Comparison of ENCODE assay signal across 8 mouse cellular contexts in the genomic region with DNA sequence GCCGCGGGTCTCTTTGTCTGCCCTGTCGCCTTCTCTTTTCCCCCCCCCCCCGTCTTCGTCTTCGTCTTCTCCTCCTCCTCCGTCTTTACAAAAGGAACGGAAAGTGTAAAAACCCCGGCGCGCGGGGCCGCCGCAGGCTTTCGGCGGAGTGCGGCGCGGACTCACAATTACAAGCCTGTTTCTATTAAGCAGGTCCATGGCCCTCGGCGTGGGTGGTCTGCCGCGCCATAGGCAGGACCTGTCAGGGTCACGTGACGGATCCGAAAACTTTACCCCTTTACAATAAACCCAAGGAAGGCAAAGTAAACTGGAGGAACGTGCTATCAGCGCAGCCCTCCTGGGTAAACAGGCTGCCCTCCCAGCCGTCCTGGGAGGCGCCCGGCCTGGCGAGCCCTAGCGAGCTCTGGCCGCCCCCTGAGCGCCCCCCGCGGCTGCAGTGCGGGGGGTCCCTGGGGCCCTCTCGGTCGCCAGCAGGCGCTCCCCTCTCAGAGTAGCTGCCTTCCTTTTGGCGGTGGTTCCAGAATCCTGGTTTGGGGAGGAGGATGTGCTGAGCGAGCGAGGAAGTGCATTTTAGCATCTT. TPM values are rescaled to one million over a fixed set of nuclear protein-coding genes. Genes with fewer than 3 reads are reported as not detected.
DNase-seq lines count a peak whose midpoint lies in the region; ATAC-seq and TF ChIP-seq lines count a peak whose summit lies in the region.

A gene (minus strand): TSS at position 343 of the 580 bp plus-strand sequence.

- no peak for TF ChIP-seq POLR2A in MEL (IDR thresholded peaks at IDR 0.05; ENCODE audit: control insufficient read depth in 1 of 2, insufficient read depth in 1 of 2, low read depth in 1 of 2, low read length in 2 of 2, poor library complexity in 1 of 2)
- TF ChIP-seq POLR2A in bone marrow, adult 2 months (IDR thresholded peaks at IDR 0.05; ENCODE audit: borderline replicate concordance, control insufficient read depth, low read depth, low read length), result no peak
- no peak for TF ChIP-seq POLR2A in embryonic fibroblast, embryonic 13.5 days (IDR thresholded peaks at IDR 0.05; ENCODE audit: low read depth, low read length)
- no peak for TF ChIP-seq POLR2A in lung, adult 2 months (IDR thresholded peaks at IDR 0.05; ENCODE audit: borderline replicate concordance, extremely low read depth, low read depth, low read length)
- 0 out of 2 replicates have a peak, but pooled peaks have one; percentile 34 for TF ChIP-seq POLR2A in olfactory bulb, adult 2 months (IDR thresholded peaks at IDR 0.05; ENCODE audit: insufficient read depth, low read depth, low read length)

- TF ChIP-seq RAD21 in MEL (IDR thresholded peaks at IDR 0.05; ENCODE audit: low read depth, low read length), result no peak

- H3K27me3 ChIP-seq in MEL (ENCODE audit: control insufficient read depth in 1 of 2, insufficient read depth in 2 of 2, low read length in 2 of 2), result no peaks in the 10 kb centered on the region; a peak in 1 of 4 replicates
- H3K27me3 ChIP-seq in heart, embryonic 15.5 days, result peaks cover 66% of the 10 kb centered on the region

- no peak for TF ChIP-seq EP300 in MEL (IDR thresholded peaks at IDR 0.05; ENCODE audit: low read depth in 1 of 2, low read length in 2 of 2)

- H3K9ac ChIP-seq in MEL (ENCODE audit: control insufficient read depth, low read depth, low read length, poor library complexity, severe bottlenecking), result no peak within 1 kb of the TSS
- H3K9ac ChIP-seq in heart, embryonic 15.5 days, result peak within 1 kb of the TSS; percentile 70

- no peaks in the 10 kb centered on the region for H3K79me2 ChIP-seq in MEL (ENCODE audit: control insufficient read depth, insufficient read depth, low read length, poor library complexity)

- peak; percentile 38; the same call in 1 of the 2 replicates for ATAC-seq in heart, embryonic 15.5 days (replicated peaks; ENCODE audit: insufficient number of reproducible peaks, insufficient read depth, low FRiP score, low read depth)

- H3K4me2 ChIP-seq in heart, embryonic 15.5 days, result peak within 1 kb of the TSS; percentile 100

- no peaks in the 10 kb centered on the region for H3K9me3 ChIP-seq in MEL (replicated peaks; ENCODE audit: insufficient read depth, low read length)
- no peaks in the 10 kb centered on the region for H3K9me3 ChIP-seq in heart, embryonic 15.5 days (replicated peaks)

- TF ChIP-seq CTCF in MEL (IDR thresholded peaks at IDR 0.05 in 2 of 3, conservative IDR thresholded peaks at IDR 0.05 in 1 of 3; ENCODE audit: control insufficient read depth in 1 of 3, insufficient read depth in 1 of 3, low read depth in 2 of 3, low read length in 3 of 3, poor library complexity in 1 of 3, severe bottlenecking in 1 of 3), result no peak
- TF ChIP-seq CTCF in bone marrow, adult 2 months (IDR thresholded peaks at IDR 0.05; ENCODE audit: control insufficient read depth, insufficient read depth, low read length), result no peak
- no peak for TF ChIP-seq CTCF in embryonic fibroblast, embryonic 13.5 days (IDR thresholded peaks at IDR 0.05; ENCODE audit: borderline replicate concordance, insufficient read depth, low read length)
- TF ChIP-seq CTCF in lung, adult 2 months (IDR thresholded peaks at IDR 0.05; ENCODE audit: insufficient read depth, low read length), result no peak
- no peak for TF ChIP-seq CTCF in olfactory bulb, adult 2 months (IDR thresholded peaks at IDR 0.05; ENCODE audit: insufficient read depth, low read depth, low read length)

- H3K4me3 ChIP-seq in MEL (ENCODE audit: control insufficient read depth in 1 of 2, insufficient read depth in 1 of 2, low read depth in 2 of 2, low read length in 2 of 2), result no peak within 1 kb of the TSS
- H3K4me3 ChIP-seq in bone marrow, adult 2 months (replicated peaks; ENCODE audit: control insufficient read depth, low read depth, low read length), result peak within 1 kb of the TSS; percentile 28
- peak within 1 kb of the TSS; percentile 39 for H3K4me3 ChIP-seq in embryonic fibroblast, embryonic 13.5 days (ENCODE audit: insufficient read depth, low read length)
- peak within 1 kb of the TSS; percentile 80 for H3K4me3 ChIP-seq in heart, embryonic 15.5 days
- H3K4me3 ChIP-seq in lung, adult 2 months (replicated peaks; ENCODE audit: extremely low read depth, low read depth, low read length), result peak within 1 kb of the TSS; percentile 54
- H3K4me3 ChIP-seq in olfactory bulb, adult 2 months (ENCODE audit: insufficient read depth, low read depth, low read length), result peak within 1 kb of the TSS; percentile 89

- peaks cover 0 to 5% of the 10 kb centered on the region in 2 experiments; a peak in 1 of 4 replicates for H3K36me3 ChIP-seq in MEL (ENCODE audit: control insufficient read depth in 1 of 2, insufficient read depth in 2 of 2, low read length in 2 of 2)
- H3K36me3 ChIP-seq in heart, embryonic 15.5 days, result no peaks in the 10 kb centered on the region

- no peak within 1 kb of the TSS for H3K27ac ChIP-seq in MEL (ENCODE audit: control insufficient read depth, low read depth, low read length)
- H3K27ac ChIP-seq in bone marrow, adult 2 months (ENCODE audit: control insufficient read depth, insufficient read depth, low read depth, low read length, poor library complexity), result no peak within 1 kb of the TSS
- no peak within 1 kb of the TSS for H3K27ac ChIP-seq in embryonic fibroblast, embryonic 13.5 days (ENCODE audit: insufficient read depth, low read length)
- H3K27ac ChIP-seq in heart, embryonic 15.5 days, result peak within 1 kb of the TSS; percentile 60
- peak within 1 kb of the TSS; percentile 56 for H3K27ac ChIP-seq in olfactory bulb, adult 2 months (ENCODE audit: insufficient read depth, low read depth, low read length)

- peaks cover 0 to 6% of the 10 kb centered on the region in 2 experiments for H3K4me1 ChIP-seq in MEL (ENCODE audit: control insufficient read depth in 1 of 2, insufficient read depth in 2 of 2, low read length in 2 of 2)
- no peaks in the 10 kb centered on the region for H3K4me1 ChIP-seq in bone marrow, adult 2 months (ENCODE audit: control insufficient read depth, insufficient read depth, low read length)
- no peaks in the 10 kb centered on the region for H3K4me1 ChIP-seq in embryonic fibroblast, embryonic 13.5 days (ENCODE audit: control insufficient read depth, insufficient read depth, low read length)
- peaks cover 21% of the 10 kb centered on the region for H3K4me1 ChIP-seq in heart, embryonic 15.5 days (replicated peaks)
- peaks cover 5% of the 10 kb centered on the region for H3K4me1 ChIP-seq in lung, adult 2 months (ENCODE audit: control insufficient read depth, insufficient read depth, low read length)
- H3K4me1 ChIP-seq in olfactory bulb, adult 2 months (ENCODE audit: control insufficient read depth, insufficient read depth, low read length), result peaks cover 10% of the 10 kb centered on the region

- WGBS in bone marrow, adult 2 months, result 1% methylated on average over 43 of the region's 44 CpGs
- under 1% methylated on average over 43 of the region's 44 CpGs for WGBS in heart, embryonic 15.5 days
- 1% methylated on average over 43 of the region's 44 CpGs for WGBS in lung, adult 2 months
- WGBS in olfactory bulb, adult 2 months, result 2% methylated on average over 42 of the region's 44 CpGs

- DNase-seq in MEL (ENCODE audit: low read depth, low spot score), result no peak
- DNase-seq in kidney, postnatal 25 days, result peak; percentile 33 to 49
- DNase-seq in lung, adult 2 months, result no peak
- no peak for DNase-seq in ovary, postnatal 10 days (ENCODE audit: low spot score)

TF ChIP-seq in MEL, 35 proteins besides CTCF, POLR2A, EP300 and RAD21:
- TF ChIP-seq POLR2AphosphoS2 (IDR thresholded peaks at IDR 0.05; ENCODE audit: low read length), result no peak
- no peak for TF ChIP-seq USF2 (IDR thresholded peaks at IDR 0.05; ENCODE audit: borderline replicate concordance in 1 of 2, insufficient read depth in 1 of 2, low read depth in 1 of 2, low read length in 2 of 2)
- TF ChIP-seq MXI1 (IDR thresholded peaks at IDR 0.05; ENCODE audit: low read depth, low read length), result no peak
- no peak for TF ChIP-seq NRF1 (IDR thresholded peaks at IDR 0.05; ENCODE audit: insufficient read depth, low read depth, low read length, poor library complexity, severe bottlenecking)

RNA-seq across cellular contexts. Expression of the gene that starts here (rescaled TPM):
- 7.5 and 9.4 TPM in 2 replicates for total RNA-seq in MEL (2012; rRNA removed)
- polyA plus RNA-seq in MEL (2012; ENCODE audit: insufficient read depth in 1 of 2, insufficient read length in 2 of 2, low read depth in 1 of 2, low replicate concordance in 2 of 2, missing spikeins in 1 of 2), result 10 to 100 TPM; 23.4 to 79.0 TPM
- polyA plus RNA-seq in bone marrow, adult 2 months (2011; ENCODE audit: insufficient read depth, insufficient read length, low replicate concordance, missing spikeins), result 3.0 and 3.4 TPM in 2 replicates
- polyA plus RNA-seq in embryonic fibroblast, embryonic 13.5 days (2011; ENCODE audit: insufficient read length, low read depth, missing spikeins), result 10.2 and 10.8 TPM in 2 replicates
- 5.4 and 8.0 TPM in 2 replicates for polyA plus RNA-seq in heart, embryonic 15.5 days (2015; fragmentation: Nextera tagmentation; extraction: Ambion mirVana)
- 41.4 and 47.6 TPM in 2 replicates for polyA plus RNA-seq in lung, adult 2 months (2012; rRNA removed)
- not detected in 2 replicates for polyA plus RNA-seq in olfactory bulb, adult 2 months (2012; ENCODE audit: insufficient read depth, insufficient read length, low replicate concordance, missing spikeins)

Comparison
In these comparisons a context has a peak if more than half of its experiments do, and no peak if none do; other contexts are left out.
1. DNase-seq: peak in kidney, postnatal 25 days (2 of 2); none in MEL (single experiment), lung, adult 2 months (single experiment) and ovary, postnatal 10 days (single experiment).
2. H3K27ac ChIP-seq: peak in heart, embryonic 15.5 days (single experiment) and olfactory bulb, adult 2 months (single experiment); none in MEL (single experiment), bone marrow, adult 2 months (single experiment) and embryonic fibroblast, embryonic 13.5 days (single experiment).
3. H3K4me3 ChIP-seq: peak in bone marrow, adult 2 months (single experiment), embryonic fibroblast, embryonic 13.5 days (single experiment), heart, embryonic 15.5 days (single experiment), lung, adult 2 months (single experiment) and olfactory bulb, adult 2 months (single experiment); none in MEL (0 of 2).